Comparison of ENCODE assay signal across 8 mouse cellular contexts in the genomic region with DNA sequence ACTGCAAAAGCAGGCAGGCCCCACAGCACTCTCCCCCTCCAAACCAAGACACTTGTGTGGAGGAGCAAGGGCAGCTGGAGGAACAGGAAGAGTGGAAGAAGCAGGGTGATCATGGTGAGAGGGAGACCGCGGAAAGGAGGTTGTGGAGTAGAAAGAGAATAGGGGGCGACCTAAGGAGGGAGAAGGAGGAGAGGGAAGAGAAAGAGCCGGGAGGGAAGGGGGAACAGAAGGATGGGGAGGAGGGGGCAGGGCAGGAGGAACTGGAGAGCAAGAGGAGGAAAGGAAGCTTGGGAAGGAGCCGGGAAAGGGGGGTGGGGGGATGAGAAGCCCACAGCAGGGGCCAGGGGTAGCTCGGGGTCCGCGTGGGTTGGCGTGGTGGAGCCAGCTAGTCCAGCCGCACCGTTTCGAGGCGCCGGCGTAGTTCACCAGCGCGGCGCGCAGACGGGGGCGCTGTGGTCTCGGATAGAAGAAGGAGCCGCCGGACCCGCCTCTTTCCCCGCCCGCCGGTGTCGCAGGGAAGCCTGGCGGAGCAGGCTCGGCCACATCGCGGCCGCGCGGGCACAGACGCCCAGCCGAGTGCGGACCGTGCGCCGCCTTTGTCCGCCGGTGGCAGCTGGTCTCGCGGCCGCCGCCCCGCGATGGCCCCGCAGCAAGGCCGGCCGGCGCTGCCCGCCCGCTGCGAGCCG. TPM values are rescaled to one million over a fixed set of nuclear protein-coding genes. Genes with fewer than 3 reads are reported as not detected.
DNase-seq lines count a peak whose midpoint lies in the region; ATAC-seq lines count a peak whose summit lies in the region.

A gene (plus strand): TSS at position 622 of the 686 bp plus-strand sequence.

- peak within 1 kb of the TSS; percentile 77 for H3K27ac ChIP-seq in lung, embryonic 16.5 days (ENCODE audit: low read length)

- peak within 1 kb of the TSS; percentile 86 for H3K4me3 ChIP-seq in lung, embryonic 16.5 days (ENCODE audit: low read length)

- H3K4me2 ChIP-seq in lung, embryonic 16.5 days (ENCODE audit: low read depth, low read length): peak within 1 kb of the TSS; percentile 67

- WGBS in lung, embryonic 16.5 days: under 1% methylated on average over 32 of the region's 58 CpGs

- no peaks in the 10 kb centered on the region for H3K27me3 ChIP-seq in lung, embryonic 16.5 days (ENCODE audit: control insufficient read depth, insufficient read depth, low read depth, low read length)

- peak within 1 kb of the TSS; percentile 92 for H3K9ac ChIP-seq in lung, embryonic 16.5 days (ENCODE audit: low read length)

- H3K36me3 ChIP-seq in lung, embryonic 16.5 days (ENCODE audit: control insufficient read depth, insufficient read depth, low read length): peaks cover 7% of the 10 kb centered on the region

- DNase-seq in ES-CJ7 (ENCODE audit: low read depth, low spot score): peak; percentile 86
- DNase-seq in cerebellum, adult 18-20 months: peak; percentile 97
- peak; percentile 92 for DNase-seq in layer of hippocampus, adult 9-11 months
- peak; percentile 90 for DNase-seq in ovary, postnatal 10 days (ENCODE audit: low spot score)
- peak; percentile 22 to 66 for DNase-seq in thymus, postnatal 10 days (ENCODE audit: low spot score in 2 of 2)

- H3K4me1 ChIP-seq in lung, embryonic 16.5 days (replicated peaks; ENCODE audit: control insufficient read depth, insufficient read depth, low read length): peaks cover 52% of the 10 kb centered on the region

- H3K9me3 ChIP-seq in lung, embryonic 16.5 days (ENCODE audit: control insufficient read depth, low read length): no peaks in the 10 kb centered on the region

- ATAC-seq in frontal cortex, adult (ENCODE audit: low TSS enrichment): peak; percentile 90
- peak; percentile 78 to 85 for ATAC-seq in hematopoietic stem cell, adult 5-6 weeks (replicated peaks in 1 of 2; ENCODE audit: insufficient read depth in 1 of 2, low FRiP score in 2 of 2, low TSS enrichment in 1 of 2, low read depth in 1 of 2, poor library complexity in 2 of 2, severe bottlenecking in 2 of 2)
- peak; percentile 84 for ATAC-seq in lung, embryonic 16.5 days (ENCODE audit: low read depth)

RNA-seq across cellular contexts. Expression of the gene that starts here (rescaled TPM):
- total RNA-seq in hematopoietic stem cell, adult 5-6 weeks (2017): 2.2 and 3.9 TPM in 2 replicates
- 7.8 and 8.3 TPM in 2 replicates for polyA plus RNA-seq in lung, embryonic 16.5 days (2015; fragmentation: Nextera tagmentation; extraction: Ambion mirVana)

Comparison
In these comparisons a context has a peak if more than half of its experiments do, and no peak if none do; other contexts are left out.
1. Peak in every context shown above with its lines: DNase-seq, ATAC-seq, H3K4me3 ChIP-seq and H3K27ac ChIP-seq.
2. DNase-seq: peak in every context shown above with its lines; median percentile 97 in cerebellum, adult 18-20 months; 92 in layer of hippocampus, adult 9-11 months; 90 in ovary, postnatal 10 days; 86 in ES-CJ7; 44 in thymus, postnatal 10 days.